Mouse (Mus musculus): ENCODE data around the gene Top3a. TPM values are rescaled to one million over a fixed set of nuclear protein-coding genes. Genes with fewer than 3 reads are reported as not detected.

The Top3a gene
- polyA plus RNA-seq, 1 experiment from 2014 or later: 5.9 TPM

- 86% methylated on average over 17 of the region's 17 CpGs for WGBS (ENCODE audit: insufficient replicate concordance)
- no peak overlapping the region for H3K9ac ChIP-seq
- H3K36me3 ChIP-seq (replicated peaks): peaks cover 100% of the 10 kb centered on the region
- no peak overlapping the region for H3K4me2 ChIP-seq
- H3K4me1 ChIP-seq (replicated peaks): no peaks in the 10 kb centered on the region
- no peak for ATAC-seq (ENCODE audit: insufficient read depth)
- no peaks in the 10 kb centered on the region for H3K27me3 ChIP-seq
- H3K27ac ChIP-seq (replicated peaks): no peak overlapping the region
- no peaks in the 10 kb centered on the region for H3K9me3 ChIP-seq (replicated peaks)
- no peak overlapping the region for H3K4me3 ChIP-seq (replicated peaks)
Measured at GRCm38 (mm10) chr11:60711218-60711617, 65.9 kb downstream of the Top3a start.

DNA sequence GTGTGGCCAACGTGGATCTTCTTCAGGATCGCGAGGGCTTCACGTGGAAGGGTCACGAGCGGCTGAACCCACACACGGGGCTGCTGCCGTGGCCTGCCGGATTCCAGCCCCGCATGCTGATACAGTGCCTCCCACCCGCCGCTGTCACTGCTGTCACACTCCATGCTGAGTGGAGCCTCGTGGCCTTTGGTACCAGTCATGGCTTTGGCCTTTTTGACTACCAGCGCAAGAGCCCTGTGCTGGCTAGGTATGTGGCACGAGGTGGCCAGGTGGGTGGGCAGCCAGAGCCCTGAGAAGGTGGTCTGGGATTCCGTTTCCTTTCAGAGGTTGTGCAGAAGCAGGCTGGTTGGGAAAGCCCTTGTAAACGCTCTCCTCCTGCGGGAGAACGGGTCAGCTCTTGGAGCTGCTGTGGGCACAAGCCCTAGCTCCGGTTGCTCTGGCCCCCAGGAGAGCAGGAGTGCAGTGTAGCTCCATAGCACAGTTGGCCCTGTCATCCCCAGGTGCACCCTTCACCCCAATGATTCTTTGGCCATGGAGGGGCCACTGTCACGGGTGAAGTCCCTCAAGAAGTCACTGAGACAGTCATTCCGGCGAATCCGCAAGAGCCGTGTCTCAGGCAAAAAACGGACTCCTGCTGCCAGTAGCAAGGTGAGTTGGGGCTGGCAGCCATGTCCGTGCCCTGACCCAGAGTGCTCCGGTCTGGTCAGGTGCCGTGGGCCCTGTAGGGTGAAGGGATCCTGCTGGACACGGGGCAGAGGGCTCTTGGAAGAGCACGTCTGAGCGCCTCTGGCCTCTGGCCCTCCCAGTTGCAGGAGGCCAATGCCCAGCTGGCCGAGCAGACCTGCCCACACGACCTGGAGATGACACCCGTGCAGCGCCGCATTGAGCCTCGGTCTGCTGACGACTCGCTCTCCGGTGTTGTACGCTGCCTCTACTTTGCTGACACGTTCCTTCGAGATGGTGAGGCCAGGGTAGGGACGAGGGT, 67.4 kb downstream of the Top3a start:
- Histone ChIP-seq H3K27ac (replicated peaks) (no peak overlapping the region), H3K36me3 (replicated peaks) (peaks cover 94% of the 10 kb centered on the region), H3K4me2 (no peak overlapping the region), H3K9ac (no peak overlapping the region), H3K4me1 (replicated peaks) (no peaks in the 10 kb centered on the region), H3K4me3 (replicated peaks) (no peak overlapping the region), H3K9me3 (replicated peaks) (no peaks in the 10 kb centered on the region), H3K27me3 (no peaks in the 10 kb centered on the region)
- WGBS (ENCODE audit: insufficient replicate concordance): 86% methylated on average over 45 of the region's 45 CpGs
- ATAC-seq (ENCODE audit: insufficient read depth): no peak

- 0 out of 2 replicates have a peak, but pooled peaks cover under 1% of the 10 kb centered on the region for H3K4me1 ChIP-seq (replicated peaks)
- no peak overlapping the region for H3K9ac ChIP-seq
- no peaks in the 10 kb centered on the region for H3K27me3 ChIP-seq
- H3K36me3 ChIP-seq (replicated peaks): peaks cover 89% of the 10 kb centered on the region
- H3K27ac ChIP-seq (replicated peaks): no peak overlapping the region
- no peak overlapping the region for H3K4me3 ChIP-seq (replicated peaks)
- WGBS (ENCODE audit: insufficient replicate concordance): 84% methylated on average over 10 of the region's 10 CpGs
- no peaks in the 10 kb centered on the region for H3K9me3 ChIP-seq (replicated peaks)
- H3K4me2 ChIP-seq: no peak overlapping the region
- ATAC-seq (ENCODE audit: insufficient read depth): no peak
Measured at GRCm38 (mm10) chr11:60708631-60709030, 68.5 kb downstream of the Top3a start.

GRCm38 (mm10) chr11:60707672-60708071, 69.5 kb downstream of the Top3a start:
- Histone ChIP-seq H3K36me3 (replicated peaks) (peaks cover 79% of the 10 kb centered on the region), H3K4me2 (no peak overlapping the region), H3K27ac (replicated peaks) (no peak overlapping the region), H3K9me3 (replicated peaks) (no peaks in the 10 kb centered on the region), H3K27me3 (no peaks in the 10 kb centered on the region), H3K4me1 (replicated peaks) (peaks cover 10% of the 10 kb centered on the region; the same call in 1 of the 2 replicates), H3K9ac (no peak overlapping the region), H3K4me3 (replicated peaks) (no peak overlapping the region)
- 56% methylated on average over 3 of the region's 3 CpGs for WGBS (ENCODE audit: insufficient replicate concordance)
- no peak for ATAC-seq (ENCODE audit: insufficient read depth)

DNA sequence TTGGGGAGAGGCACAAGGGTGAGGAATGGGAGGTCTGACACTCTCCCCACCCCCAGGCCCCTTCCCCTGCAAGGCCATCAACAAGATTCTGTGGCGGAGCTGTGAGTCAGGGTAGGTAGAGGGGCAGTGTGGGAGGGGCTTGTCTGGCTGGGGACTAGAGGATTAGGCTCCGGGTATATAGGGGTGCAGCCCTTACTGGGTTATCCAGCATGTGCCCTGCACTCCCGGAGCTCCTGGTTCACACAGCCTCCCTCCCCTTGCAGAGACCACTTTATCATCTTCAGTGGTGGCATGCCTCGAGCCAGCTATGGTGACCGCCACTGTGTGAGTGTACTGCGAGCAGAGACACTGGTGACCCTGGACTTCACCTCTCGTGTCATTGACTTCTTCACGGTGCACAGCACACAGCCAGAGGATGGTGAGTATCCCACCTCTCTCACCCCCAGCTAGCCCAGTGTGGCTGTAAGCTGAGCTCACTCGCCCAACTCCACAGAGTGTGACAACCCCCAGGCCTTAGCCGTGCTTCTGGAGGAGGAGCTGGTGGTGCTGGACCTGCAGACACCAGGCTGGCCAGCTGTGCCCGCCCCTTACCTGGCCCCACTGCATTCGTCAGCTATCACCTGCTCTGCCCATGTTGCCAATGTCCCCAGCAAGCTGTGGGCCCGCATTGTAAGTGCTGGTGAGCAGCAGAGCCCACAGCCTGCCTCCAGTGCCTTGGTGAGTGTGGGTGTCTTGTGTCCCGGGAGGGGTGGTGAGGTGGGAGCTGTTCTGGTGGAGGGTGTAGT, 70.3 kb downstream of the Top3a start:
- Histone ChIP-seq H3K4me1 (replicated peaks) (peaks cover 16% of the 10 kb centered on the region), H3K36me3 (replicated peaks) (peaks cover 71% of the 10 kb centered on the region), H3K27me3 (no peaks in the 10 kb centered on the region), H3K9me3 (replicated peaks) (no peaks in the 10 kb centered on the region), H3K9ac (no peak overlapping the region), H3K4me3 (replicated peaks) (no peak overlapping the region), H3K27ac (replicated peaks) (no peak overlapping the region), H3K4me2 (no peak overlapping the region)
- ATAC-seq (ENCODE audit: insufficient read depth): no peak
- WGBS (ENCODE audit: insufficient replicate concordance): 83% methylated on average over 14 of the region's 14 CpGs

DNA sequence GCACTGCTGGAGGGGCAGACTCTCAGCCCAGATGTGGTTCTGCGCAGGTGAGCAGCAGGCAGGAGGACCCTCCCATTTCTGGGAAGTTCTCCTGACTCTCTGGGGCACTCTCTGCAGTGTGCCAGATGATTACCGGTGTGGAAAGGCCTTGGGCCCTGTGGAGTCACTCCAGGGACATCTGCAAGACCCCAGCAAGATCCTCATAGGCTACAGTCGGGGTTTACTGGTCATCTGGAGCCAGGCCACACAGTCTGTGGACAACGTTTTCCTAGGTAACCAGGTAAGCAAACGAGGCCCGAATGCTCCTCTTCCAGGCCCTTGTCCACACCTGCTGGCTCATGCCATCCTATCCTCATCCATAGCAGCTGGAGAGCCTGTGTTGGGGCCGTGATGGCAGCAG, 71.1 kb downstream of the Top3a start:
- no peak overlapping the region for H3K4me2 ChIP-seq
- no peak overlapping the region for H3K9ac ChIP-seq
- no peaks in the 10 kb centered on the region for H3K9me3 ChIP-seq (replicated peaks)
- H3K27ac ChIP-seq (replicated peaks): no peak overlapping the region
- no peak for ATAC-seq (ENCODE audit: insufficient read depth)
- H3K4me3 ChIP-seq (replicated peaks): no peak overlapping the region
- peaks cover 63% of the 10 kb centered on the region for H3K36me3 ChIP-seq (replicated peaks)
- H3K4me1 ChIP-seq (replicated peaks): peaks cover 23% of the 10 kb centered on the region
- WGBS (ENCODE audit: insufficient replicate concordance): 82% methylated on average over 7 of the region's 7 CpGs
- no peaks in the 10 kb centered on the region for H3K27me3 ChIP-seq

DNA sequence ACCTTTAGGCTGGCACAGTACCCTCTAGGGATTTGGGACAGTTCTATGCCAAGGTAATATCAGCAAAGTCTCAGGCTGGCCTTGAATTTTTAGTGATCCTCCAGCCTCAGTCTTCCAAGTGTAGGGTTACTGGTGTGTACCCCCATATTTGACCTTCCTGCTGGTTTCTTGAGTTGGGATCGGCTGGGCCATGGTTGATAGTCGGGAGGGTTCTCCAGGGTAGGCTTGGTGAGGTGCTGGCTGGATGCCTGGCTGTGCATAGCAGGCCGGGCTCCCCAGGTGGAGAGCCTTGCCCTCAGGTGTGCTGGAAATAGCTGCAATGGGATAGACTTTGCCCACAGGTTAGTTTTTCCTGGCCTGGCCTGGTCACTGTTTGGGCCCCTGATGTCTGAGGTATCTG, 71.9 kb downstream of the Top3a start:
- no peak for ATAC-seq (ENCODE audit: insufficient read depth)
- Histone ChIP-seq H3K9ac (no peak overlapping the region), H3K4me2 (no peak overlapping the region), H3K9me3 (replicated peaks) (no peaks in the 10 kb centered on the region), H3K27me3 (no peaks in the 10 kb centered on the region), H3K27ac (replicated peaks) (no peak overlapping the region), H3K4me1 (replicated peaks) (peaks cover 32% of the 10 kb centered on the region), H3K4me3 (replicated peaks) (no peak overlapping the region), H3K36me3 (replicated peaks) (peaks cover 55% of the 10 kb centered on the region)
- 81% methylated on average over 3 of the region's 3 CpGs for WGBS (ENCODE audit: insufficient replicate concordance)

GRCm38 (mm10) chr11:60704023-60704880, 72.9 kb downstream of the Top3a start:
- no peak for ATAC-seq (ENCODE audit: insufficient read depth)
- H3K9ac ChIP-seq: no peak overlapping the region
- H3K36me3 ChIP-seq (replicated peaks): peaks cover 45% of the 10 kb centered on the region
- peaks cover 35% of the 10 kb centered on the region for H3K4me1 ChIP-seq (replicated peaks)
- H3K9me3 ChIP-seq (replicated peaks): no peaks in the 10 kb centered on the region
- no peaks in the 10 kb centered on the region for H3K27me3 ChIP-seq
- H3K4me3 ChIP-seq (replicated peaks): no peak overlapping the region
- 84% methylated on average over 19 of the region's 19 CpGs for WGBS (ENCODE audit: insufficient replicate concordance)
- no peak overlapping the region for H3K4me2 ChIP-seq
- H3K27ac ChIP-seq (replicated peaks): no peak overlapping the region

DNA sequence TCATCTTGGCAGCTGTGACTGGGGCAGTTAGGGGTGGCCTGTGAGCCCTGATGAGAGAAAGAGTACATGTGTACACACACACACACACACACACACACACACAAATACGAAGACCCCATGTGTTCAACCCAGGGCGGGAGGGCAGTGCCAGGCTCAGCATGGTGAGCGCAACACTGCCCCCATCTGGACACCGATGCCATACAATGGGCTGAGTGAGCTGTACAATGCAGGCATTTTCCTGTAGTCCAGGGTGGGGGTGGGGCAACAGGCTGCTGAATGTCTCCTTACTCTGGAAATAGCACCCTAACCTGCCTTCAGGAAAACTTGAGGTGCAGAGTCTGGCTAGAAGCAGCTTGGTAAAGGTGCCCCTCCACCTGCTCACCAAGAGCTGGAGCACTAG, 74.0 kb downstream of the Top3a start:
- H3K36me3 ChIP-seq (replicated peaks): peaks cover 34% of the 10 kb centered on the region
- no peak for ATAC-seq (ENCODE audit: insufficient read depth)
- H3K4me3 ChIP-seq (replicated peaks): no peak overlapping the region
- no peak overlapping the region for H3K9ac ChIP-seq
- 41% methylated on average over 4 of the region's 4 CpGs for WGBS (ENCODE audit: insufficient replicate concordance)
- no peaks in the 10 kb centered on the region for H3K27me3 ChIP-seq
- no peaks in the 10 kb centered on the region for H3K9me3 ChIP-seq (replicated peaks)
- no peak overlapping the region for H3K27ac ChIP-seq (replicated peaks)
- peaks cover 46% of the 10 kb centered on the region for H3K4me1 ChIP-seq (replicated peaks)
- no peak overlapping the region for H3K4me2 ChIP-seq

- Histone ChIP-seq H3K4me2 (no peak overlapping the region), H3K4me3 (replicated peaks) (no peak overlapping the region), H3K4me1 (replicated peaks) (peaks cover 46% of the 10 kb centered on the region), H3K36me3 (replicated peaks) (peaks cover 19% of the 10 kb centered on the region), H3K27ac (replicated peaks) (no peak overlapping the region), H3K27me3 (no peaks in the 10 kb centered on the region), H3K9ac (no peak overlapping the region), H3K9me3 (replicated peaks) (no peaks in the 10 kb centered on the region)
- ATAC-seq (ENCODE audit: insufficient read depth): no peak
- 53% methylated on average over 4 of the region's 4 CpGs for WGBS (ENCODE audit: insufficient replicate concordance)
Measured at GRCm38 (mm10) chr11:60701611-60702010, 75.6 kb downstream of the Top3a start.
